Mouse (Mus musculus) liver, adult 2 months (tissue): Measurements from ENCODE around the gene Focad. TPM values are rescaled to one million over a fixed set of nuclear protein-coding genes. Genes with fewer than 3 reads are reported as not detected.
"Not testable (repeated sequence)": the region's sequence is repeated elsewhere in the genome, so short reads cannot be mapped to it uniquely, and the experiment has no call there.

Experiments used
- DNase-seq: peaks from one replicate; pipeline ENCODE4 v3.0.0-alpha.2; 2011; ENCODE audit warnings: low read depth, low spot score; ENCODE audit errors: extremely low read depth
- H3K27ac ChIP-seq: fragments of 200-500 bp; replicated peaks from 2 replicates; pipeline ENCODE4 v1.5.1; 2012; ENCODE audit warnings: low read depth, mild to moderate bottlenecking, control low read depth, inconsistent platforms, low read length; ENCODE audit not compliant: insufficient read depth
- H3K27me3 ChIP-seq: fragments of 200-500 bp; 2 replicates; pipeline ENCODE4 v1.6.1; 2012; ENCODE audit warnings: mild to moderate bottlenecking, moderate library complexity, low read length, inconsistent platforms; ENCODE audit not compliant: control insufficient read depth, insufficient read depth
- H3K36me3 ChIP-seq: fragments of 200-500 bp; 2 replicates; pipeline ENCODE4 v1.6.1; 2012; ENCODE audit warnings: low read length, inconsistent platforms; ENCODE audit not compliant: control insufficient read depth, insufficient read depth
- H3K4me1 ChIP-seq: fragments of 200-500 bp; 2 replicates; pipeline ENCODE4 v1.6.1; 2011; ENCODE audit warnings: low read length; ENCODE audit not compliant: control insufficient read depth, insufficient read depth
- H3K4me3 ChIP-seq: fragments of 200-500 bp; 2 replicates; pipeline ENCODE4 v1.5.1; 2011; ENCODE audit warnings: low read depth, mild to moderate bottlenecking, control low read depth, low read length, moderate library complexity; ENCODE audit not compliant: insufficient read depth
- H3K79me2 ChIP-seq: fragments of 200-500 bp; 2 replicates; pipeline ENCODE4 v1.6.1; 2012; ENCODE audit warnings: inconsistent platforms, mild to moderate bottlenecking, low read length, moderate library complexity; ENCODE audit not compliant: control insufficient read depth, insufficient read depth
- H3K9ac ChIP-seq: fragments of 200-500 bp; 2 replicates; pipeline ENCODE4 v1.6.1; 2012; ENCODE audit warnings: low read depth, mild to moderate bottlenecking, control low read depth, inconsistent platforms, low read length
- CTCF ChIP-seq: fragments of 200-500 bp; IDR thresholded peaks from 2 replicates; pipeline ENCODE4 v1.5.1; 2011; ENCODE audit warnings: low read depth, low read length, control low read depth
- POLR2A ChIP-seq: fragments of 200-500 bp; IDR thresholded peaks from 2 replicates; pipeline ENCODE4 v1.6.1; 2011; ENCODE audit warnings: low read length, control low read depth; ENCODE audit not compliant: insufficient read depth; ENCODE audit errors: extremely low read depth
- WGBS: fragments of 180-500 bp; shearing (Covaris S2); methylation state at CpG from one replicate; pipeline ENCODE4 v1.1.7; 2018; 5-methylcytosine and 5-hydroxymethylcytosine counted together
- polyA plus RNA-seq: library from polyadenylated mRNA; depleted of rRNA; stranded (reverse); fragments of >200 nt; gene quantifications from 2 replicates; pipeline ENCODE4 v1.2.3, GENCODE M21; 2012
- total RNA-seq: library from RNA; depleted of rRNA; stranded (reverse); fragments of >200 nt; gene quantifications from 2 replicates; pipeline ENCODE4 v1.2.3, GENCODE M21; 2014

Gene Focad
- total and polyA plus RNA-seq, 2 experiments: 6.4 to 11.1 TPM

GRCm38 (mm10) chr4:88370819-88371218 lies 276.4 kb downstream of the Focad start:
- Histone ChIP-seq H3K4me1 (no peaks in the 10 kb centered on the region), H3K27ac (no peak overlapping the region), H3K36me3 (peaks cover 4% of the 10 kb centered on the region; the same call in 1 of the 2 replicates), H3K4me3 (no peak overlapping the region), H3K27me3 (no peaks in the 10 kb centered on the region), H3K79me2 (no peaks in the 10 kb centered on the region), H3K9ac (no peak overlapping the region)
- WGBS: 95% methylated on average over 8 of the region's 8 CpGs
- no peak for DNase-seq
- TF ChIP-seq CTCF (no peak), POLR2A (no peak)

GRCm38 (mm10) chr4:88372293-88373224 lies 278.1 kb downstream of the Focad start:
- H3K4me3 ChIP-seq: no peak overlapping the region
- WGBS: 92% methylated on average over 18 of the region's 18 CpGs
- H3K36me3 ChIP-seq: peaks cover 4% of the 10 kb centered on the region; the same call in 1 of the 2 replicates
- H3K9ac ChIP-seq: no peak overlapping the region
- TF ChIP-seq POLR2A: no peak
- no peaks in the 10 kb centered on the region for H3K27me3 ChIP-seq
- H3K4me1 ChIP-seq: no peaks in the 10 kb centered on the region
- no peaks in the 10 kb centered on the region for H3K79me2 ChIP-seq
- DNase-seq: no peak
- H3K27ac ChIP-seq: no peak overlapping the region

DNA sequence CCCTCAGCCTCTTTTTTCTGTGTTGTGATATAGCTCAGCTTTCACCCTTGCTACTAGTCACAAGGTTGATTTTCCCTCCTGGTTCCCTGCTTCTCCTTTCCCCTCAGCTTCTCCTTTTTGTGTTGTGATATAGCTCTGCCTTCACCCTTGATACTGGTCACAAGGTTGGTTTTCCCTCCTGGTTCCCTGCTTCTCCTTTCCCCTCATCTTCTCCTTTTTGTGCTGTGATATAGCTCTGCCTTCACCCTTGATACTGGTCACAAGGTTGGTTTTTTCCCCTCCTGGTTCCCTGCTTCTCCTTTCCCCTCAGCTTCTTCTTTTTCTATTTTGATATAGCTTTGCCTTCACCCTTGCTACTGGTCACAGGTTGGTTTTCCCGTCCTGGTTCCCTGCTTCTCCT lies 295.6 kb downstream of the Focad start:
- 85% methylated on average over 1 of the region's 1 CpGs for WGBS
- Histone ChIP-seq H3K79me2 (no peaks in the 10 kb centered on the region), H3K27ac (no peak overlapping the region), H3K36me3 (peaks cover 6% of the 10 kb centered on the region), H3K9ac (no peak overlapping the region), H3K4me1 (no peaks in the 10 kb centered on the region), H3K4me3 (no peak overlapping the region), H3K27me3 (no peaks in the 10 kb centered on the region)
- no peak for TF ChIP-seq CTCF
- TF ChIP-seq POLR2A: no peak
- no peak for DNase-seq

DNA sequence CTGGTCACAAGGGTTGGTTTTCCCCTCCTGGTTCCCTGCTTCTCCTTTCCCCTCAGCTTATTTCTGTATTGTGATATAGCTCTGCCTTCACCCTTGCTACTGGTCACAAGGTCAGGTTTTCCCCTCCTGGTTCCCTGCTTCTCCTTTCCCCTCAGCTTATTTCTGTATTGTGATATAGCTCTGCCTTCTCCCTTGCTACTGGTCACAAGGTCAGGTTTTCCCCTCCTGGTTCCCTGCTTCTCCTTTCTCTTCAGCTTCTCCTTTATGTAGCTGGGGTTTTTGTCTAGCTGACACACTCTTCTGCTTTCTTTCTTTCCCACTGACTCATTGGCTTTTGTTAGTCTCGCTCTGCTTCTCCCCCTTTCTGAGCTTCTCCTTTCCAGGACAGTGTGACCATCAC lies 296.2 kb downstream of the Focad start:
- H3K79me2 ChIP-seq, H3K27ac ChIP-seq, H3K4me1 ChIP-seq, DNase-seq, H3K4me3 ChIP-seq, H3K9ac ChIP-seq, H3K36me3 ChIP-seq, H3K27me3 ChIP-seq: not testable (repeated sequence)
- 88% methylated on average over 1 of the region's 1 CpGs for WGBS

DNA sequence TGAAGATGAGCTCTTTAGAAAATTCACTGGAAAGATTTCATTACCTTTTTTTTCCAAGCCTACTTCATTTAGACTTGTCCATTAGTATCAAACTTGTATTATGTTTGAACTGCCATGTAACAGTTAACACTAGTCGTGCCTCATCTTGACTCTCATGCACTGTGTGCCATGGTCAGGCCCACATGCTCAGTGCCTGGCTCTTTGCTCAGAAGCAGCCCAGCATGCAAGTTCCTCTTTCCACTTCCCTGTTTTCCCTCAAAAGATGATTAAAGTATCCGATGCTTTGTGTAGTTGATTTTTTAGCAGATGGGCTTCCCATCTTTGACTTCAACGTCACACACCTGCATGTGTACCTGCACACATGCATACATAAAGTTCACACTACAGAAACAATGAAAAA lies 301.3 kb downstream of the Focad start:
- no peak for DNase-seq
- H3K4me3 ChIP-seq: no peak overlapping the region
- 92% methylated on average over 3 of the region's 3 CpGs for WGBS
- H3K27me3 ChIP-seq: no peaks in the 10 kb centered on the region
- H3K27ac ChIP-seq: no peak overlapping the region
- no peaks in the 10 kb centered on the region for H3K79me2 ChIP-seq
- TF ChIP-seq CTCF (no peak), POLR2A (no peak)
- no peak overlapping the region for H3K9ac ChIP-seq
- no peaks in the 10 kb centered on the region for H3K4me1 ChIP-seq
- H3K36me3 ChIP-seq: peaks cover 6% of the 10 kb centered on the region

DNA sequence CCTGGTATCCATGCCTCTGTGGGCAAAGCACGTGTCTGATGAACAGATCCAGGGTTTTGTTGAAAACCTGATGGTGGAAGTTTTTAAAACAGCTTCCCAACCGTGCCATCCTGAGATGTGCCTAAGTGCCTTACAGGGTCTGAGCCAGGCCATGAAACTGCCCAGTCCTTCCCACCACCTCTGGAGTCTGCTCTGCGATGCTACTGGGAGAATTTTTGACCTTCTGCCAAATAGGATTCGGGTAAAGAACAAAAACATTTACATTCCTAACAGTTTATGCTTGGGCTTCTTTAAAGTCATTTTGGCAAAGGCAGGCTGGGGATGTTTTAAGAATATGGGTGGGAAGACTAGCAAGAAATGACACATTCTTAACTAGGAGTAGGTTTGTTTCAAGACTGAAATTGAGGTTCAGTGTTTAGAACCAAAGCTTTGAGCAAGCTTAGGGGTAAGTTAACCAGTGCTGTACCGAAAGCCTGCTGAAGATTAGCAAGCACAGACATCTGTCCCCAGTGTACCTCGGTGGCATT lies 302.6 kb downstream of the Focad start:
- H3K4me3 ChIP-seq: no peak overlapping the region
- H3K27ac ChIP-seq: no peak overlapping the region
- H3K9ac ChIP-seq: no peak overlapping the region
- no peak for DNase-seq
- H3K27me3 ChIP-seq: no peaks in the 10 kb centered on the region
- H3K36me3 ChIP-seq: peaks cover 4% of the 10 kb centered on the region
- 82% methylated on average over 6 of the region's 6 CpGs for WGBS
- no peaks in the 10 kb centered on the region for H3K79me2 ChIP-seq
- no peak for TF ChIP-seq CTCF
- no peak for TF ChIP-seq POLR2A
- H3K4me1 ChIP-seq: no peaks in the 10 kb centered on the region
